Mouse (Mus musculus) lung, postnatal 0 days (tissue): ENCODE measurements at regions not wholly inside any gene's neighbourhood (a gene's known extent, or its start where the extent isn't known, plus 50 kb on each side); places are given as distances from the start of the nearest gene placed in this dataset.

ENCODE experiments used
- CTCF ChIP-seq: IDR thresholded peaks from 2 replicates; pipeline ENCODE4 v1.5.1; 2016; ENCODE audit warnings: antibody characterized with exemption, mild to moderate bottlenecking
- EP300 ChIP-seq: IDR thresholded peaks from 2 replicates; pipeline ENCODE4 v1.6.1; 2016; ENCODE audit warnings: antibody characterized with exemption, mild to moderate bottlenecking, control low read depth

DNA sequence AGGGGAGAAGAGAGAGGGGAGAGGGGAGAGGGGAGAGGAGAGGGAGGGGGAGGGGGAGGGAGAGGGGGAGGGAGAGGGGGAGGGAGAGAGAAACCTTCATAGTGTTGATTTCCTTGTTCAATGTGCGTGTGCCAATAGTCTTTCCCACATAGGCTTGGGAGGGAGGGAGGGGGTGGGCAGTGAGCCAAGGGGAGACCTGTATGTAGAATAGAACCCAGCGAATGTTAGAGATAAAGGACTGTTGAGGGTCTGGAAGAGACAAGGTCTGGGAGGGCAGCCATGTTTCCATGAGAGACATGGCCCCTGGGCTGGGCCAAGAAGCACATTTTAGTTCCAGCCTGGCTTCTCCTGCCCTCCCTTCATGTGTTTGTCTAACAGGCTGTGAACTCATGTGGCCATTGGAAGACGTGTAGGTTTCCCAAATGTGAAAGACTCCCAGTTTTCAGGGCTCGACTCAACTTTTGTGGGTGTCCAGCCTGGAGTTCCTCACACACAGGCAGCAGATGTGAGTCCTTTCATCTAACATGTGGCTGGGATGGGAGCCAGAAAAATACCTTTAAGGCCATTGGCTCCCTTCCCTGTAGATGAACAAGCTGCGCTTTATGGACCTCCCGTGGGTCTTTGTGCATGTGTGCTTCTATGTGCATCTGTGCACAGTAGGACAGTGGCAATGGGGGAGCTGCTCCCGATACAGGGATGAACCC is 68.4 kb upstream of the Zfp831 start:
- TF ChIP-seq CTCF = no peak
- no peak for TF ChIP-seq EP300
